Mouse (Mus musculus) MEL (cell line): ENCODE data around the gene Yrdc.

Experiments used
- CHD1 ChIP-seq: IDR thresholded peaks from 2 replicates; pipeline ENCODE4 v1.6.1; 2012; ENCODE audit warnings: low read depth, mild to moderate bottlenecking, inconsistent platforms, low read length, improper control_type of control experiment
- CHD2 ChIP-seq: IDR thresholded peaks from 2 replicates; pipeline ENCODE4 v1.6.1; 2011; ENCODE audit warnings: low read length, improper control_type of control experiment
- CTCF ChIP-seq, 3 experiments: IDR thresholded peaks in 2 of 3; conservative IDR thresholded peaks in 1 of 3; 2 replicates each; pipeline ENCODE4 v1.5.1; 2011 to 2012; ENCODE audit warnings: low read length in 3 of 3, low read depth in 2 of 3, mild to moderate bottlenecking in 2 of 3, improper control_type of control experiment in 1 of 3, inconsistent platforms in 1 of 3, mixed read lengths in 1 of 3, moderate library complexity in 1 of 3; ENCODE audit not compliant: control insufficient read depth in 1 of 3, insufficient read depth in 1 of 3, poor library complexity in 1 of 3, severe bottlenecking in 1 of 3
- ETS1 ChIP-seq: IDR thresholded peaks from 2 replicates; pipeline ENCODE4 v1.6.1; 2012; ENCODE audit warnings: low read depth, mild to moderate bottlenecking, inconsistent platforms, low read length, improper control_type of control experiment, moderate library complexity
- MEF2A ChIP-seq: IDR thresholded peaks from 2 replicates; pipeline ENCODE4 v1.6.1; 2014; ENCODE audit warnings: low read depth, mild to moderate bottlenecking, inconsistent platforms, low read length, improper control_type of control experiment; ENCODE audit not compliant: poor library complexity, insufficient replicate concordance, severe bottlenecking; ENCODE audit errors: extremely low read depth
- MYC ChIP-seq: IDR thresholded peaks from 2 replicates; pipeline ENCODE4 v1.6.1; 2011; ENCODE audit warnings: low read depth, mild to moderate bottlenecking, low read length, improper control_type of control experiment, moderate library complexity
- NELFE ChIP-seq: IDR thresholded peaks from 2 replicates; pipeline ENCODE4 v1.6.1; 2011; ENCODE audit warnings: low read depth, low read length, improper control_type of control experiment
- NRF1 ChIP-seq: IDR thresholded peaks from 2 replicates; pipeline ENCODE4 v1.6.1; 2014; ENCODE audit warnings: low read depth, mild to moderate bottlenecking, inconsistent platforms, low read length, improper control_type of control experiment, moderate library complexity; ENCODE audit not compliant: poor library complexity, insufficient read depth, severe bottlenecking
- POLR2A ChIP-seq, 2 experiments: IDR thresholded peaks; 2 replicates each; pipeline ENCODE4 v1.6.1; 2011 to 2012; ENCODE audit warnings: low read length in 2 of 2, mild to moderate bottlenecking in 2 of 2, control low read depth in 1 of 2, improper control_type of control experiment in 1 of 2, low read depth in 1 of 2, moderate library complexity in 1 of 2; ENCODE audit not compliant: control insufficient read depth in 1 of 2, insufficient read depth in 1 of 2, poor library complexity in 1 of 2
- RCOR1 ChIP-seq: IDR thresholded peaks from 2 replicates; pipeline ENCODE4 v1.6.1; 2012; ENCODE audit warnings: low read depth, mild to moderate bottlenecking, inconsistent platforms, low read length, improper control_type of control experiment
- TCF12 ChIP-seq: IDR thresholded peaks from 2 replicates; pipeline ENCODE4 v1.6.1; 2014; ENCODE audit warnings: low read depth, mild to moderate bottlenecking, inconsistent platforms, low read length, improper control_type of control experiment, moderate library complexity
- ZC3H11A ChIP-seq: IDR thresholded peaks from 2 replicates; pipeline ENCODE4 v1.6.1; 2012; ENCODE audit warnings: low read depth, mild to moderate bottlenecking, inconsistent platforms, low read length, improper control_type of control experiment
- ZKSCAN1 ChIP-seq: IDR thresholded peaks from 2 replicates; pipeline ENCODE4 v1.6.1; 2012; ENCODE audit warnings: low read depth, mild to moderate bottlenecking, inconsistent platforms, low read length, improper control_type of control experiment, moderate library complexity
- ZNF384 ChIP-seq: IDR thresholded peaks from 2 replicates; pipeline ENCODE4 v1.6.1; 2012; ENCODE audit warnings: low read depth, mild to moderate bottlenecking, inconsistent platforms, low read length, improper control_type of control experiment

DNA sequence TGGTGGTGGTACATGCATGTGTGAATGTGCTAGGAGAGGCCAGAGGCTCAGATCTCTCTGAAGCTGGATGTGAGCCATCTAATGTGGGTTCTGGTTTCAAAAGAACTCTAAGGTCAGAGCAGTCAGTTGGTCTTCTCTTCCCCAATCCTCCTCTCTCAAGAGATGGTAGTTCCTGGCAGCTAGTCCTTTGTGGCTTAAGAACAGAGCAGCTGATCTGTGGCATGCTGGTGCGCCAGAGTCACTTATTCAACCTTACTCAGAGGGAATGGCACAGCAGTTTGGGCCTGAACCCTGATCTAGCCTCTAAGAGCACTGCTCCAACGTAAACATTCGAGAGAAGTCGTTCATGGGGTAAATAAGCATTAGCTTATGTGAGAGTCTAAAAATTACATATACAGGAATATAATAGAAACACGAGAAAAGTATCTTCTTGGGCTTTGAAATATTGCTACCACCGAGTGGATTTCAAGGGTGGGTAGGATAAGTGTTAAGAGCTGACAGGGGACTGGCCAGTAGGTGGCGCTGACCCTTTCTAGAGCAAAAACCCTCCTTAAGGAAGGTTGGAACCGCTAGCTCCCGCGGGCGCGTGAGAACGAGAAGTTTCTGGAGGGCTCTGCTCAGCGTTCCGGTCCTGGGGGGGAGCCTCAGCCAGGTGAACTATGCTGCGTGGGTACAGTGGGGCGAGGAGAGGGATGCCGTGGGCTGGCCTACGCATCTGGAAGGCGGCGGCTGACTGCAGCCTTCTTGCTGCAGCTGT is 48.7 kb upstream of the Yrdc start, which contains the start of gene Mtf1:
- no peak for TF ChIP-seq MEF2A
- TF ChIP-seq POLR2A (IDR thresholded peaks at IDR 0.05; ENCODE audit: control insufficient read depth in 1 of 2, insufficient read depth in 1 of 2, low read depth in 1 of 2, low read length in 2 of 2, poor library complexity in 1 of 2), result no peak
- no peak for TF ChIP-seq RCOR1
- no peak; the same call in 1 of the 2 replicates for TF ChIP-seq CHD1
- TF ChIP-seq MYC, result peak; percentile 69; the same call in 1 of the 2 replicates
- peak; percentile 77 to 89 (median 82) for TF ChIP-seq CTCF (IDR thresholded peaks at IDR 0.05 in 2 of 3, conservative IDR thresholded peaks at IDR 0.05 in 1 of 3; ENCODE audit: control insufficient read depth in 1 of 3, insufficient read depth in 1 of 3, low read depth in 2 of 3, low read length in 3 of 3, poor library complexity in 1 of 3, severe bottlenecking in 1 of 3)
- no peak for TF ChIP-seq TCF12
- TF ChIP-seq CHD2, result no peak
- TF ChIP-seq ZC3H11A, result peak; percentile 38
- TF ChIP-seq ZKSCAN1, result 0 out of 2 replicates have a peak, but pooled peaks have one; percentile 48
- no peak for TF ChIP-seq NELFE
- TF ChIP-seq ETS1, result no peak; the same call in 1 of the 2 replicates
- no peak for TF ChIP-seq NRF1
- TF ChIP-seq ZNF384, result no peak
